Mouse (Mus musculus): ENCODE data around the gene Ms4a4d. TPM values are rescaled to one million over a fixed set of nuclear protein-coding genes. Genes with fewer than 3 reads are reported as not detected.

Ms4a4d gene
- total RNA-seq, 2 experiments from 2014 or later, result 2.3 to 3.4 TPM

DNA sequence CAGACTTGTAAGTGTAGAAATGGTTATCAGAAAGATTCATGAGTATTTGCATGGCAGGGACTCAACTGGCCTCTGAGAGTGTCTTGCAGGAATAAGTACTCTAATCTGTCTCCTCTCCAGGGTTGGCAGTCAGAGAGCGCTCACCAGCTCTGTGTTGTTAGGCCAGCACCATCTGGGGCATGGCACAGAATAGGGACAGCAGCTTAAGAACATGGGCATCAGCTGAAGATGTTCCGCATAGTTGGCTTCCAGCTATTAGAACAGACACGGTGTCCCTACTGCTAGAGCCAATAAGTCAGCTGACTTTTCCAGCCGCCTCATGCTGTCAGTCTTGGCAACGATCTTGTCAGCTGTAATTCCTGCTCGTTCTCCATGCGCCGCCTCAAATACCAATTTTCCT, 38.4 kb downstream of the Ms4a4d start:
- DNase-seq, result no peak

- DNase-seq, result no peak
Observed at GRCm38 (mm10) chr19:11589205-11589604, 52.6 kb downstream of the Ms4a4d start.

GRCm38 (mm10) chr19:11589891-11590449, 53.4 kb downstream of the Ms4a4d start:
- no peak for DNase-seq

DNA sequence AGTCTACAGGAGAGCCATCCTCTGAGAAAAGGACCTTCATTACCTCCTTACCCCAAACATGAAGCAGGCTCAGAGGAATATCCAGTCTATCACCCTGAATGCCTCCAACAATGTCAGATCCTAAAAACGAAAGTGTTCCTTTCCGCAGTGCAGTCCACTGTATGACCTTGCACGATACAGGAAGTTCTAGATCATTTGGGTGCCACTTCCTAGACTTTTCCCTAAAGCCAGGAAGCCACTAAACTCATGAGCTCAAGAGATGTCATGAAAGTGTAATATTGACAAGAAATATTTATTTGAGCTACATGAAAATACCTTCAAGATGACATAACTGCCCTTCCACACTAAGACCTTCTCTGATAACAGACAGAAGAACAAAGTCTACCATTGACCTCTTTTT, 64.7 kb downstream of the Ms4a4d start:
- DNase-seq, result no peak

DNA sequence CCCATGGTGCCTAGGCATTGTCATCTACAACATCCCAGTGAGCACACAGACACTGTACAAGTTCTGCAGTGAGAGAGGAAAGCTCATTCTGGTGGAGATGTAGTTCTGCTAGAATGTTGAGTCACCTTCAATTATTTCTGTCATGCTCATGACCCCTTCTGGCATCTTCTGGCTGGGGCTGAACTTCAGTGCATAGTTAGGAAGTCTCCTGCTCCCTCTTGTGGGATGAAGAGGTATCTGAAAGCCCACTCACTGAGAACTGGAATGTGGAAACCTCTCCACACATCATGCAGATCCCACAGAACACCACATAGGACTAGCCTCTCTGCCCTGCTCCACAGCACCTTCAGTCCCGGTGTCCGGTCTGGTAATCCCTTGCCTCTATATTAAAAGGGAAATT, 65.4 kb downstream of the Ms4a4d start:
- DNase-seq, result peak in 1 of 2 experiments; percentile 22

DNA sequence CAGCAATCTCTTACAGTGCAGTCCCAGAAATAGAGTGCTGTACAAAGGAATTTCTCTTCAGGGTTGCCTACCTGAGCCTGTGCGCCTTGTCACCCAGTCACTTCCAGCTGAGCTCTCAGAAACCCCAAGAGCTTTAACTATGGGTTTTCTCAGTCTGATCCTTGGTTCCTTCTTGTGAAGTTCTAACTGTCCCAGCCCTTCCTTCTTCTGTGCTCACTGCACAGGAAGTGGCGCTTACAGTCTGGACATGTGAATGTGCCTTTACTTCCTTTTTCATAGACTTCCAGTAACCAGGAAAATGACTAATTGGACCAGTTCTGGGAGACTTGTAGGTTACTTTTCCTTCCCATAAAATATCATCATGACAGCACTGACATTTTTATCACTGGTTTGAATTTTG, 68.0 kb downstream of the Ms4a4d start, which contains the start of gene Ms4a6d:
Gene Ms4a6d (minus strand): TSS at position 247 of the 400 bp plus-strand sequence.
- no peak for DNase-seq

Other genes starting within 250 kb of the Ms4a4d start
- under 1 TPM in 1 of 2 experiments, not detected in 1; 0.10 TPM for gene Ms4a14, start 222.3 kb upstream of the Ms4a4d start, total RNA-seq (2021)
- 1 to 10 TPM in 1 of 2 experiments, under 1 TPM in 1; 0.79 to 2.9 TPM for gene Ms4a7, start 200.7 kb upstream of the Ms4a4d start, total RNA-seq (2021)
- 1 to 10 TPM; 4.4 to 9.7 TPM for gene Ms4a4a, start 161.3 kb upstream of the Ms4a4d start, total RNA-seq (2021)
- under 1 TPM; 0.72 to 0.73 TPM for gene Ms4a4c, start 132.0 kb upstream of the Ms4a4d start, total RNA-seq (2021)
- gene Ms4a4b, start 93.2 kb upstream of the Ms4a4d start, total RNA-seq (2021), result under 1 TPM; 0.59 to 0.76 TPM
- 10 to 100 TPM in 1 of 2 experiments, 1 to 10 TPM in 1; 9.0 to 12.9 TPM for gene Ms4a6c, start 67.4 kb upstream of the Ms4a4d start, total RNA-seq (2021)
- under 1 TPM in 1 of 2 experiments, not detected in 1; 0.36 TPM for gene Gm8369, start 50.9 kb upstream of the Ms4a4d start, total RNA-seq (2021)
- gene Ms4a6b, start 20.3 kb upstream of the Ms4a4d start, total RNA-seq (2021), result 10 to 100 TPM in 1 of 2 experiments, 1 to 10 TPM in 1; 6.5 to 10.9 TPM
- 1 to 10 TPM; 3.2 to 5.8 TPM for gene Ms4a6d, start 68.0 kb downstream of the Ms4a4d start, total RNA-seq (2021)
- not detected for gene Ms4a2, start 86.9 kb downstream of the Ms4a4d start, total RNA-seq (2021)
- gene Ms4a3, start 104.0 kb downstream of the Ms4a4d start, total RNA-seq (2021), result not detected
- under 1 TPM in 1 of 2 experiments, not detected in 1; 0.92 TPM for gene Oosp2, start 123.8 kb downstream of the Ms4a4d start, total RNA-seq (2021)
- gene Oosp1, start 154.3 kb downstream of the Ms4a4d start, total RNA-seq (2021), result 1 to 10 TPM in 1 of 2 experiments, not detected in 1; 4.7 TPM
- not detected for gene Oosp3, start 160.3 kb downstream of the Ms4a4d start, total RNA-seq (2021)
- gene Gif, start 210.8 kb downstream of the Ms4a4d start, total RNA-seq (2021), result not detected
- gene Mrpl16, start 233.6 kb downstream of the Ms4a4d start, total RNA-seq (2021), result 10 to 100 TPM; 63.8 to 67.8 TPM